Mouse (Mus musculus) heart, embryonic 13.5 days (tissue): ENCODE data around the gene Scn1b. TPM values are rescaled to one million over a fixed set of nuclear protein-coding genes. Genes with fewer than 3 reads are reported as not detected.

Source experiments
- ATAC-seq: fragments of 200-750 bp; cut with Nextera tagmentation; 2 replicates; pipeline ENCODE4 v1.8.0; 2017; ENCODE audit warnings: moderate TSS enrichment; ENCODE audit not compliant: insufficient number of reproducible peaks, low FRiP score, low TSS enrichment; ENCODE audit errors: extremely low read depth
- H3K27ac ChIP-seq: fragments of 300-500 bp; sonication (generic); replicated peaks from 2 replicates; pipeline ENCODE4 v1.5.1; 2015; ENCODE audit warnings: moderate library complexity, mild to moderate bottlenecking, inconsistent platforms
- H3K27me3 ChIP-seq: fragments of 300-500 bp; sonication (generic); replicated peaks from 2 replicates; pipeline ENCODE4 v1.6.1; 2015; ENCODE audit warnings: mild to moderate bottlenecking, inconsistent platforms
- H3K36me3 ChIP-seq: fragments of 300-500 bp; sonication (generic); 2 replicates; pipeline ENCODE4 v1.6.1; 2015; ENCODE audit warnings: mild to moderate bottlenecking, inconsistent platforms
- H3K4me1 ChIP-seq: fragments of 300-500 bp; sonication (generic); 2 replicates; pipeline ENCODE4 v1.6.1; 2015; ENCODE audit warnings: inconsistent platforms
- H3K4me2 ChIP-seq: fragments of 300-500 bp; sonication (generic); 2 replicates; pipeline ENCODE4 v1.6.1; 2015; ENCODE audit warnings: inconsistent platforms, mild to moderate bottlenecking, moderate library complexity
- H3K4me3 ChIP-seq: fragments of 300-500 bp; sonication (generic); 2 replicates; pipeline ENCODE4 v1.5.1; 2015; ENCODE audit warnings: moderate library complexity, mild to moderate bottlenecking, inconsistent platforms
- H3K9ac ChIP-seq: fragments of 300-500 bp; sonication (generic); 2 replicates; pipeline ENCODE4 v1.6.1; 2015; ENCODE audit warnings: inconsistent platforms, mild to moderate bottlenecking, moderate library complexity
- H3K9me3 ChIP-seq: fragments of 300-500 bp; sonication (generic); 2 replicates; pipeline ENCODE4 v1.6.1; 2016; ENCODE audit warnings: inconsistent platforms
- WGBS: fragments of 180-500 bp; shearing (Covaris S2); methylation state at CpG from one replicate; pipeline ENCODE4 v1.1.7; 2015; ENCODE audit warnings: mixed read lengths; 5-methylcytosine and 5-hydroxymethylcytosine counted together
- polyA plus RNA-seq: library from polyadenylated mRNA; unstranded; fragments of >200 nt; fragmentation: Nextera tagmentation; extraction: Ambion mirVana; gene quantifications from 2 replicates; pipeline ENCODE4 v1.2.1, GENCODE M21; 2015

The Scn1b gene
- polyA plus RNA-seq, 1 experiment from 2014 or later, result 2.5 TPM

DNA sequence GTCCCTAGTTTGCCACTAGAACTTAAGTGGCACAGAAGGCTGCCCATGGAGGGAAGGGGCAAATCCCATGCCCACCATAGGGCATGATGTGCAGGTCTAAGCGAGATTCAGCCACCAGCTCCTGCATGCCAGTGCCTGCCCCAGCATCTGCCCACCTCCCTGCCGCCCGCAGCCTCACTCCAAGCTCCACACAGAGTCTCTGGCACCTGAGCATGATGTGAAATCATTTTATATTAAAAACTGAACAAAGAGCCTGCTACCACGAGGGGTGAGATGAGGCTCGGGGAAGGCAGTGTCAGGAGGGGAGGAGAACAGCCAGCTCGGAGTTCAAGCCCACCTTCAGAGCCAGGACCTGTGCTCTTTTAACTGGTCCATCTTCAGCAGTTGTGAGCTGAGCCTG is 56.5 kb downstream of the Scn1b start:
- H3K4me3 ChIP-seq, result no peak overlapping the region
- ATAC-seq, result no peak
- H3K9me3 ChIP-seq, result no peaks in the 10 kb centered on the region
- H3K36me3 ChIP-seq, result no peaks in the 10 kb centered on the region
- no peak overlapping the region for H3K4me2 ChIP-seq
- H3K27ac ChIP-seq, result no peak overlapping the region
- no peak overlapping the region for H3K9ac ChIP-seq
- 73% methylated on average over 6 of the region's 6 CpGs for WGBS
- H3K27me3 ChIP-seq, result no peaks in the 10 kb centered on the region; the same call in 1 of the 2 replicates
- peaks cover 20% of the 10 kb centered on the region for H3K4me1 ChIP-seq

DNA sequence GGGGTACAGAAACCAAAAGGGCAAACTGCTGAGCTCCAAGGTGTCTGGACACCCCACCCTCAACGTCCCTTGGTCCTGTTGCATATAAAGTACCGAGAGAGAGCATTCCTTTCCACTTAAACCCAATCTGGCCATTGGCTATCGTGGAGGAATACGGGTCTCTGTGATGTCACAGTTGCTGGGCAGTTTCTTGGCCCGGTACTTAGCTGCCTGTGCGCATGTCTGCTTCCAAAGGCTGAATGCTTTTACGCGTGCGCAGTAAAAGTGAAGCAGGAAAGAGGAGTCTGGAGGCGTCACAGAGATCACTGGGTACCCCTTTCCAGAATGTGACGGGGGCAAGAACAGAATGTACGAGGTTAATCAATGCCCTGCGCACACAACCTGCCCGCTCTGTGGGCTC is 57.3 kb downstream of the Scn1b start:
- peaks cover 5% of the 10 kb centered on the region; the same call in 1 of the 2 replicates for H3K27me3 ChIP-seq
- H3K4me1 ChIP-seq, result peaks cover 20% of the 10 kb centered on the region
- H3K9ac ChIP-seq, result no peak overlapping the region
- ATAC-seq, result no peak
- WGBS, result 84% methylated on average over 14 of the region's 14 CpGs
- no peaks in the 10 kb centered on the region for H3K36me3 ChIP-seq
- no peaks in the 10 kb centered on the region for H3K9me3 ChIP-seq
- no peak overlapping the region for H3K27ac ChIP-seq
- no peak overlapping the region for H3K4me2 ChIP-seq
- H3K4me3 ChIP-seq, result no peak overlapping the region

DNA sequence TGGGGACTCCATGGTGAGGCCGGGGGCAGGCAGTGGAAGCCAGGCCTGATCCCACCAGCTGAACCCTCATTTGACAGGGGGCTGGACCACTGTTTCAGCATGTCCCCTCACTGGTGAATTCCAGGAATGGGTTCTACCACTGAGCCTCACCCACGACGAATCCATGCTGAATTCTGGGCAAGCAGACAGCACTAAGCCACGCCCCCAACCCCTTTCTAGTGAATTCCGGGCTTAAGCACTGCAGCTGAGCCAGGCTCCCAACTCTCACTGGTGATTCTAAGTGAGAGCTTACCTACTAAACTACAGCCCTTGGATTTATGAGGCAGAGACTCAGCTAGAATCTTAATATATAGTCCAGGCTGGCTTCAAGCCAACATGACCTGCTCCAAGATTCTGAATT is 59.0 kb downstream of the Scn1b start:
- Histone ChIP-seq H3K9me3 (no peaks in the 10 kb centered on the region), H3K36me3 (no peaks in the 10 kb centered on the region), H3K4me1 (peaks cover 16% of the 10 kb centered on the region), H3K4me3 (no peak overlapping the region), H3K27ac (no peak overlapping the region), H3K4me2 (no peak overlapping the region), H3K27me3 (peaks cover 7% of the 10 kb centered on the region; the same call in 1 of the 2 replicates), H3K9ac (no peak overlapping the region)
- no peak for ATAC-seq
- 44% methylated on average over 5 of the region's 5 CpGs for WGBS

Other genes starting within 250 kb of the Scn1b start
- not detected in 2 replicates for gene Cd22, start 246.7 kb downstream of the Scn1b start, polyA plus RNA-seq
- 0.08 and 0.10 TPM in 2 replicates for gene Mag, start 212.1 kb downstream of the Scn1b start, polyA plus RNA-seq
- gene Hamp2, start 202.3 kb downstream of the Scn1b start, polyA plus RNA-seq, result not detected in 2 replicates
- gene Hamp, start 183.0 kb downstream of the Scn1b start, polyA plus RNA-seq, result 0.71 TPM in 1 of 2 replicates, not detected in the other
- 16.8 and 17.3 TPM in 2 replicates for gene Usf2, start 170.2 kb downstream of the Scn1b start, polyA plus RNA-seq
- gene Lsr, start 153.5 kb downstream of the Scn1b start, polyA plus RNA-seq, result 11.2 and 12.1 TPM in 2 replicates
- 1.1 and 1.4 TPM in 2 replicates for gene Fam187b, start 153.2 kb downstream of the Scn1b start, polyA plus RNA-seq
- gene Fxyd5, start 84.5 kb downstream of the Scn1b start, polyA plus RNA-seq, result 35.5 and 39.2 TPM in 2 replicates
- gene Fxyd7, start 75.5 kb downstream of the Scn1b start, polyA plus RNA-seq, result 2.0 and 3.6 TPM in 2 replicates
- 1,042 and 1,184 TPM in 2 replicates for gene Fxyd1, start 69.8 kb downstream of the Scn1b start, polyA plus RNA-seq
- 0.19 and 0.21 TPM in 2 replicates for gene Lgi4, start 67.7 kb downstream of the Scn1b start, polyA plus RNA-seq
- 2.0 and 2.2 TPM in 2 replicates for gene Fxyd3, start 50.3 kb downstream of the Scn1b start, polyA plus RNA-seq
- 2.4 and 3.6 TPM in 2 replicates for gene Hpn, start 11.7 kb downstream of the Scn1b start, polyA plus RNA-seq
- 50.3 and 51.8 TPM in 2 replicates for gene Gramd1a, start 28.9 kb upstream of the Scn1b start, polyA plus RNA-seq
- not detected in 2 replicates for gene Scgb2b2, start 163.5 kb upstream of the Scn1b start, polyA plus RNA-seq
- not detected in 2 replicates for gene Scgb1b2, start 164.8 kb upstream of the Scn1b start, polyA plus RNA-seq
- not detected in 2 replicates for gene Scgb2b3, start 235.1 kb upstream of the Scn1b start, polyA plus RNA-seq
- gene Scgb1b3, start 248.6 kb upstream of the Scn1b start, polyA plus RNA-seq, result not detected in 2 replicates